Mouse (Mus musculus): ENCODE measurements at regions not wholly inside any gene's neighbourhood (a gene's known extent, or its start where the extent isn't known, plus 50 kb on each side); places are given as distances from the start of the nearest gene placed in this dataset.

DNA sequence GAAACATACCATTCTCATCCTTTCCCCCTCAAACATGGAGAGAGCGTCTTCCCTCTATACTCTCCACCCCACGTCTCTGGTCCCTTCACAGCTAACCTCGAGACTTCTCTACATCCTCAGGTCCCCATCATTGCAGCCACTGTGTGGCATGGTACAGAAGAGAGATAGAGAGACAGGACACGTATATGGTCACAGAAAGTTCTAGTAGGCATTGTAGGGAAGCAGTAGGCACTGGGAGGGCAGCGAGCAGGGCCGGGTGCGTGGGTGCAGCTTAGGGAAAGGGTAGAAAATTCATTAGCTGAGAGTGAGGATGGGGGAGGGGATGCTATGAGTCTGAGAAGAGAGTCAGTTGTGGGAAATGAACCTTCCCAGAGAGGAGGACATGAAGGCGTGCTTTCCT is 210.4 kb upstream of the Amigo2 start:
- TF ChIP-seq CTCF (IDR thresholded peaks at IDR 0.05) = no peak
- no peak for TF ChIP-seq POLR2A (IDR thresholded peaks at IDR 0.05; ENCODE audit: insufficient read depth, low read depth, low read length)
- no peak for TF ChIP-seq EP300 (IDR thresholded peaks at IDR 0.05; ENCODE audit: insufficient read depth, low read depth, low read length)

Measured in heart, adult 2 months (tissue).